Mouse (Mus musculus): Measurements from ENCODE around the gene Hrh1. TPM values are rescaled to one million over a fixed set of nuclear protein-coding genes. Genes with fewer than 3 reads are reported as not detected.
A peak's percentile ranks its signal among the peaks of the same experiment; 100 is the strongest.

Gene Hrh1
- not detected in 2 replicates for polyA plus RNA-seq (2014; fragmentation: Nextera tagmentation; extraction: Ambion mirVana)

GRCm38 (mm10) chr6:114397691-114398217 is at the start of gene Hrh1:
Hrh1 (plus strand) TSS chr6:114397936.
- no peak within 1 kb of the TSS for H3K27ac ChIP-seq (ENCODE audit: low read depth, low read length)
- H3K9ac ChIP-seq (ENCODE audit: low read depth, low read length), result 0 out of 2 replicates have a peak within 1 kb of the TSS, but pooled peaks have one; percentile 34
- no peak for ATAC-seq (replicated peaks; ENCODE audit: insufficient number of reproducible peaks, low FRiP score, low TSS enrichment)
- H3K4me1 ChIP-seq (ENCODE audit: control insufficient read depth, insufficient read depth, low read length), result peaks cover 5% of the 10 kb centered on the region; the same call in 1 of the 2 replicates
- no peaks in the 10 kb centered on the region for H3K36me3 ChIP-seq (ENCODE audit: control insufficient read depth, insufficient read depth, low read length)
- peak within 1 kb of the TSS; percentile 93 for H3K4me2 ChIP-seq
- H3K27me3 ChIP-seq (ENCODE audit: control insufficient read depth, insufficient read depth, low read length), result peaks cover 53% of the 10 kb centered on the region
- H3K9me3 ChIP-seq (replicated peaks; ENCODE audit: control insufficient read depth, low read length), result no peaks in the 10 kb centered on the region
- H3K4me3 ChIP-seq (ENCODE audit: low read depth, low read length), result peak within 1 kb of the TSS; percentile 56
- under 1% methylated on average over 51 of the region's 56 CpGs for WGBS (ENCODE audit: insufficient replicate concordance)

GRCm38 (mm10) chr6:114354635-114355034 is 43.1 kb upstream of the Hrh1 start:
- Histone ChIP-seq H3K4me3 (ENCODE audit: low read depth, low read length) (no peak overlapping the region), H3K27ac (ENCODE audit: low read depth, low read length) (no peak overlapping the region), H3K4me1 (ENCODE audit: control insufficient read depth, insufficient read depth, low read length) (no peaks in the 10 kb centered on the region; the same call in none of the 2 replicates), H3K4me2 (no peak overlapping the region), H3K9ac (ENCODE audit: low read depth, low read length) (no peak overlapping the region), H3K9me3 (replicated peaks; ENCODE audit: control insufficient read depth, low read length) (no peaks in the 10 kb centered on the region), H3K27me3 (ENCODE audit: control insufficient read depth, insufficient read depth, low read length) (no peaks in the 10 kb centered on the region), H3K36me3 (ENCODE audit: control insufficient read depth, insufficient read depth, low read length) (no peaks in the 10 kb centered on the region)
- ATAC-seq (replicated peaks; ENCODE audit: insufficient number of reproducible peaks, low FRiP score, low TSS enrichment), result no peak
- 48% methylated on average over 4 of the region's 4 CpGs for WGBS (ENCODE audit: insufficient replicate concordance)

GRCm38 (mm10) chr6:114358171-114358570 is 39.6 kb upstream of the Hrh1 start:
- H3K9ac ChIP-seq (ENCODE audit: low read depth, low read length), result no peak overlapping the region
- H3K4me2 ChIP-seq, result no peak overlapping the region
- 49% methylated on average over 3 of the region's 3 CpGs for WGBS (ENCODE audit: insufficient replicate concordance)
- H3K9me3 ChIP-seq (replicated peaks; ENCODE audit: control insufficient read depth, low read length), result no peaks in the 10 kb centered on the region
- H3K4me3 ChIP-seq (ENCODE audit: low read depth, low read length), result no peak overlapping the region
- ATAC-seq (replicated peaks; ENCODE audit: insufficient number of reproducible peaks, low FRiP score, low TSS enrichment), result no peak
- no peaks in the 10 kb centered on the region; the same call in none of the 2 replicates for H3K4me1 ChIP-seq (ENCODE audit: control insufficient read depth, insufficient read depth, low read length)
- no peaks in the 10 kb centered on the region for H3K36me3 ChIP-seq (ENCODE audit: control insufficient read depth, insufficient read depth, low read length)
- H3K27me3 ChIP-seq (ENCODE audit: control insufficient read depth, insufficient read depth, low read length), result no peaks in the 10 kb centered on the region
- H3K27ac ChIP-seq (ENCODE audit: low read depth, low read length), result no peak overlapping the region

GRCm38 (mm10) chr6:114362355-114362754 is 35.4 kb upstream of the Hrh1 start:
- H3K4me1 ChIP-seq (ENCODE audit: control insufficient read depth, insufficient read depth, low read length), result no peaks in the 10 kb centered on the region; the same call in none of the 2 replicates
- H3K4me2 ChIP-seq, result no peak overlapping the region
- 59% methylated on average over 4 of the region's 4 CpGs for WGBS (ENCODE audit: insufficient replicate concordance)
- no peak overlapping the region for H3K9ac ChIP-seq (ENCODE audit: low read depth, low read length)
- no peak overlapping the region for H3K4me3 ChIP-seq (ENCODE audit: low read depth, low read length)
- no peaks in the 10 kb centered on the region for H3K9me3 ChIP-seq (replicated peaks; ENCODE audit: control insufficient read depth, low read length)
- ATAC-seq (replicated peaks; ENCODE audit: insufficient number of reproducible peaks, low FRiP score, low TSS enrichment), result no peak
- H3K36me3 ChIP-seq (ENCODE audit: control insufficient read depth, insufficient read depth, low read length), result no peaks in the 10 kb centered on the region
- no peaks in the 10 kb centered on the region for H3K27me3 ChIP-seq (ENCODE audit: control insufficient read depth, insufficient read depth, low read length)
- no peak overlapping the region for H3K27ac ChIP-seq (ENCODE audit: low read depth, low read length)

GRCm38 (mm10) chr6:114363740-114364139 is 34.0 kb upstream of the Hrh1 start:
- WGBS (ENCODE audit: insufficient replicate concordance), result 80% methylated on average over 8 of the region's 8 CpGs
- no peak for ATAC-seq (replicated peaks; ENCODE audit: insufficient number of reproducible peaks, low FRiP score, low TSS enrichment)
- H3K4me1 ChIP-seq (ENCODE audit: control insufficient read depth, insufficient read depth, low read length), result no peaks in the 10 kb centered on the region
- no peaks in the 10 kb centered on the region for H3K9me3 ChIP-seq (replicated peaks; ENCODE audit: control insufficient read depth, low read length)
- no peak overlapping the region for H3K27ac ChIP-seq (ENCODE audit: low read depth, low read length)
- no peak overlapping the region for H3K9ac ChIP-seq (ENCODE audit: low read depth, low read length)
- H3K4me3 ChIP-seq (ENCODE audit: low read depth, low read length), result no peak overlapping the region
- H3K36me3 ChIP-seq (ENCODE audit: control insufficient read depth, insufficient read depth, low read length), result no peaks in the 10 kb centered on the region
- H3K4me2 ChIP-seq, result no peak overlapping the region
- no peaks in the 10 kb centered on the region for H3K27me3 ChIP-seq (ENCODE audit: control insufficient read depth, insufficient read depth, low read length)

GRCm38 (mm10) chr6:114364734-114365133 is 33.0 kb upstream of the Hrh1 start:
- Histone ChIP-seq H3K36me3 (ENCODE audit: control insufficient read depth, insufficient read depth, low read length) (no peaks in the 10 kb centered on the region), H3K27ac (ENCODE audit: low read depth, low read length) (no peak overlapping the region), H3K9ac (ENCODE audit: low read depth, low read length) (no peak overlapping the region), H3K4me3 (ENCODE audit: low read depth, low read length) (no peak overlapping the region), H3K27me3 (ENCODE audit: control insufficient read depth, insufficient read depth, low read length) (no peaks in the 10 kb centered on the region), H3K9me3 (replicated peaks; ENCODE audit: control insufficient read depth, low read length) (no peaks in the 10 kb centered on the region), H3K4me2 (no peak overlapping the region), H3K4me1 (ENCODE audit: control insufficient read depth, insufficient read depth, low read length) (no peaks in the 10 kb centered on the region)
- 77% methylated on average over 5 of the region's 5 CpGs for whole genome bisulfite sequencing (ENCODE audit: insufficient replicate concordance)
- ATAC-seq (replicated peaks; ENCODE audit: insufficient number of reproducible peaks, low FRiP score, low TSS enrichment), result no peak

- WGBS (ENCODE audit: insufficient replicate concordance), result 54% methylated on average over 5 of the region's 5 CpGs
- Histone ChIP-seq H3K9me3 (replicated peaks; ENCODE audit: control insufficient read depth, low read length) (no peaks in the 10 kb centered on the region), H3K9ac (ENCODE audit: low read depth, low read length) (no peak overlapping the region), H3K27me3 (ENCODE audit: control insufficient read depth, insufficient read depth, low read length) (no peaks in the 10 kb centered on the region), H3K27ac (ENCODE audit: low read depth, low read length) (no peak overlapping the region), H3K4me1 (ENCODE audit: control insufficient read depth, insufficient read depth, low read length) (no peaks in the 10 kb centered on the region), H3K36me3 (ENCODE audit: control insufficient read depth, insufficient read depth, low read length) (no peaks in the 10 kb centered on the region), H3K4me2 (no peak overlapping the region), H3K4me3 (ENCODE audit: low read depth, low read length) (no peak overlapping the region)
- ATAC-seq (replicated peaks; ENCODE audit: insufficient number of reproducible peaks, low FRiP score, low TSS enrichment), result no peak
Measured at GRCm38 (mm10) chr6:114366191-114366590, 31.5 kb upstream of the Hrh1 start.

- no peaks in the 10 kb centered on the region for H3K36me3 ChIP-seq (ENCODE audit: control insufficient read depth, insufficient read depth, low read length)
- WGBS (ENCODE audit: insufficient replicate concordance), result 61% methylated on average over 6 of the region's 6 CpGs
- ATAC-seq (replicated peaks; ENCODE audit: insufficient number of reproducible peaks, low FRiP score, low TSS enrichment), result no peak
Measured at GRCm38 (mm10) chr6:114367681-114368080, 30.1 kb upstream of the Hrh1 start.

GRCm38 (mm10) chr6:114368196-114368595 is 29.5 kb upstream of the Hrh1 start:
- H3K9ac ChIP-seq (ENCODE audit: low read depth, low read length), result no peak overlapping the region

More at GRCm38 (mm10) chr6:114367681-114368080, 30.1 kb upstream of the Hrh1 start:
- H3K4me3 ChIP-seq (ENCODE audit: low read depth, low read length), result no peak overlapping the region
- no peaks in the 10 kb centered on the region for H3K27me3 ChIP-seq (ENCODE audit: control insufficient read depth, insufficient read depth, low read length)
- no peaks in the 10 kb centered on the region for H3K9me3 ChIP-seq (replicated peaks; ENCODE audit: control insufficient read depth, low read length)
- H3K4me1 ChIP-seq (ENCODE audit: control insufficient read depth, insufficient read depth, low read length), result no peaks in the 10 kb centered on the region
- no peak overlapping the region for H3K27ac ChIP-seq (ENCODE audit: low read depth, low read length)
- no peak overlapping the region for H3K9ac ChIP-seq (ENCODE audit: low read depth, low read length)
- H3K4me2 ChIP-seq, result no peak overlapping the region

More at GRCm38 (mm10) chr6:114368196-114368595, 29.5 kb upstream of the Hrh1 start:
- Histone ChIP-seq H3K4me2 (no peak overlapping the region), H3K4me1 (ENCODE audit: control insufficient read depth, insufficient read depth, low read length) (no peaks in the 10 kb centered on the region), H3K36me3 (ENCODE audit: control insufficient read depth, insufficient read depth, low read length) (no peaks in the 10 kb centered on the region), H3K4me3 (ENCODE audit: low read depth, low read length) (no peak overlapping the region), H3K27ac (ENCODE audit: low read depth, low read length) (no peak overlapping the region), H3K9me3 (replicated peaks; ENCODE audit: control insufficient read depth, low read length) (no peaks in the 10 kb centered on the region), H3K27me3 (ENCODE audit: control insufficient read depth, insufficient read depth, low read length) (no peaks in the 10 kb centered on the region)
- 78% methylated on average over 6 of the region's 6 CpGs for WGBS (ENCODE audit: insufficient replicate concordance)
- ATAC-seq (replicated peaks; ENCODE audit: insufficient number of reproducible peaks, low FRiP score, low TSS enrichment), result no peak

Measured in heart, embryonic 11.5 days (tissue).